Comparison of ENCODE assay signal across 10 mouse cellular contexts in the genomic region with DNA sequence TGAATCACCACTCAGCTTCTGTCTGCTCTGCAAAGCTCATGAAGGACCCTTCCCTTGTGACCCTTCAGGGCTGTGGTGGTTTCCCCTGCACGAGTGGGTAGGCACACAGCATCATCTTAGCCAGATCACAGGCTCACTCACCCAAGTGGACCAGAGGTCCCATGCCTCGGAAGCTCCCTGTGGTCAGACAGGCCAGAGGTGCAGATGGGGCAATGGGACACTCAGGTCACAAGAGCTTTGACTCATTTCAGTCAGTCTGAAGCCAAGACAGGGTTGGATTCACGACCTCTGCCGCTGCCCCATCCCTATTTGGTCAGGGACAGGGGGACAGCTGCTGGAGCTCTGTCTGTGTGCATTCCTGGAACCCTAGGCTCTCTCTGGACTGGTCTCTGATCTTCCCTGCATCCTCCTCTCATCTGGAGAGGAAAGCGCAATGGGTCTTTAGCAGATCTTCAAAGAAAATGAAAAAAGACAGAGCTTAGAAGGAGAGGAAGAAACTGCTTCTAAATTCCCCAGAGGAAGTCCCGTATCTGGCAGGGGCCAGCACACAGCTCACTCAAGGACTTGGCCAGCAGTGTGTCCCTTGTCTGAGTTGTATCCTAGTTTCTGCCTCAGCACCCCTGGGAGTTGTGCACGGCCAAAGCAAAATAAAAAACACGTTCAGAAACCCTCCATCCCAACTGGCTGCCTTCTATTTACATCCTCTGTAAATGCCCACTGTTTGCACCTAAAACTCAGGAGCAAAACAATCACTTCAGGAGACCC. TPM values are rescaled to one million over a fixed set of nuclear protein-coding genes. Genes with fewer than 3 reads are reported as not detected.
DNase-seq lines count a peak whose midpoint lies in the region; ATAC-seq and TF ChIP-seq lines count a peak whose summit lies in the region.
"Had no signal": no experiment of that assay in that cellular context is flagged by ENCODE, and none has a peak within 500 bp of the region (broad histone marks: within the 10 kb centered on the region; RNA-seq: fewer than 3 reads in every experiment).

No protein-coding gene starts in this region.

- no peak for TF ChIP-seq POLR2A in myocyte (IDR thresholded peaks at IDR 0.05; ENCODE audit: insufficient read length, low read depth)

- H3K9me3 ChIP-seq in kidney, embryonic 14.5 days (ENCODE audit: control insufficient read depth, low read length) = peaks cover 6% of the 10 kb centered on the region; the same call in 1 of the 2 replicates
- H3K9me3 ChIP-seq in forebrain, embryonic 12.5 days = no peaks in the 10 kb centered on the region
- H3K9me3 ChIP-seq in hindbrain, embryonic 14.5 days (ENCODE audit: control insufficient read depth, low read length) = no peaks in the 10 kb centered on the region

- no peak for ATAC-seq in kidney, embryonic 14.5 days (ENCODE audit: low FRiP score, low TSS enrichment)
- ATAC-seq in forebrain, embryonic 12.5 days (ENCODE audit: low FRiP score) = no peak
- ATAC-seq in hindbrain, embryonic 14.5 days (ENCODE audit: low FRiP score) = no peak
- ATAC-seq in granulocyte monocyte progenitor cell, adult 5-6 weeks (replicated peaks; ENCODE audit: poor library complexity, severe bottlenecking) = no peak

- peaks cover 13% of the 10 kb centered on the region; the same call in 1 of the 2 replicates for H3K4me1 ChIP-seq in kidney, embryonic 14.5 days (ENCODE audit: control insufficient read depth, insufficient read depth, low read length)
- peaks cover 24% of the 10 kb centered on the region for H3K4me1 ChIP-seq in forebrain, embryonic 12.5 days
- peaks cover 13% of the 10 kb centered on the region for H3K4me1 ChIP-seq in hindbrain, embryonic 14.5 days (replicated peaks; ENCODE audit: control insufficient read depth, insufficient read depth, low read length)

- no peak overlapping the region for H3K27ac ChIP-seq in kidney, embryonic 14.5 days (ENCODE audit: low read depth, low read length)
- H3K27ac ChIP-seq in forebrain, embryonic 12.5 days = no peak overlapping the region
- no peak overlapping the region for H3K27ac ChIP-seq in hindbrain, embryonic 14.5 days

- H3K4me2 ChIP-seq in kidney, embryonic 14.5 days (replicated peaks; ENCODE audit: low read depth, low read length) = peak overlapping the region; percentile 57
- H3K4me2 ChIP-seq in forebrain, embryonic 12.5 days = peak overlapping the region; percentile 73
- H3K4me2 ChIP-seq in hindbrain, embryonic 14.5 days (replicated peaks) = peak overlapping the region; percentile 66
- H3K4me2 ChIP-seq in myocyte (ENCODE audit: low read depth) = peak overlapping the region; percentile 72

- DNase-seq in kidney, adult 8-10 months = no peak
- DNase-seq in hindbrain, embryonic 14.5 days (ENCODE audit: low spot score) = no peak
- DNase-seq in embryo, embryonic 11 days = no peak
- DNase-seq in thymus, adult 18-20 months = no peak
- DNase-seq: gastrocnemius, postnatal 10 days; right cerebral cortex, postnatal 25 days had no signal

- no peak overlapping the region for H3ac ChIP-seq in myocyte (ENCODE audit: control insufficient read depth, insufficient read length)

- no peak overlapping the region; the same call in 1 of the 2 replicates for H3K9ac ChIP-seq in kidney, embryonic 14.5 days (ENCODE audit: low read depth, low read length)
- H3K9ac ChIP-seq in forebrain, embryonic 12.5 days = no peak overlapping the region
- 0 out of 2 replicates have a peak overlapping the region, but pooled peaks have one; percentile 41 for H3K9ac ChIP-seq in hindbrain, embryonic 14.5 days

- H3K4me3 ChIP-seq in kidney, embryonic 14.5 days (ENCODE audit: low read length) = peak overlapping the region; percentile 28
- peak overlapping the region; percentile 39 for H3K4me3 ChIP-seq in forebrain, embryonic 12.5 days (replicated peaks)
- peak overlapping the region; percentile 33 for H3K4me3 ChIP-seq in hindbrain, embryonic 14.5 days (replicated peaks; ENCODE audit: low read length)
- H3K4me3 ChIP-seq in myocyte = peak overlapping the region; percentile 15

- H3K36me3 ChIP-seq in kidney, embryonic 14.5 days (ENCODE audit: control insufficient read depth, insufficient read depth, low read length) = no peaks in the 10 kb centered on the region
- H3K36me3 ChIP-seq in forebrain, embryonic 12.5 days (replicated peaks) = no peaks in the 10 kb centered on the region
- no peaks in the 10 kb centered on the region for H3K36me3 ChIP-seq in hindbrain, embryonic 14.5 days (replicated peaks; ENCODE audit: control insufficient read depth, insufficient read depth)
- no peaks in the 10 kb centered on the region for H3K36me3 ChIP-seq in myocyte (ENCODE audit: control insufficient read depth, insufficient read depth)

- H3K79me2 ChIP-seq in myocyte (ENCODE audit: control insufficient read depth, insufficient read depth) = no peaks in the 10 kb centered on the region

- H3K27me3 ChIP-seq in kidney, embryonic 14.5 days (ENCODE audit: control insufficient read depth, insufficient read depth, low read length) = peaks cover 20% of the 10 kb centered on the region
- peaks cover 54% of the 10 kb centered on the region for H3K27me3 ChIP-seq in forebrain, embryonic 12.5 days
- H3K27me3 ChIP-seq in hindbrain, embryonic 14.5 days (ENCODE audit: control insufficient read depth, insufficient read depth, low read length) = peaks cover 34% of the 10 kb centered on the region
- H3K27me3 ChIP-seq in myocyte (ENCODE audit: control insufficient read depth, insufficient read depth, insufficient read length) = no peaks in the 10 kb centered on the region

- 34% methylated on average over 8 of the region's 8 CpGs for WGBS in kidney, embryonic 14.5 days
- WGBS in forebrain, embryonic 12.5 days = 32% methylated on average over 8 of the region's 8 CpGs
- 32% methylated on average over 8 of the region's 8 CpGs for WGBS in hindbrain, embryonic 14.5 days

TF ChIP-seq in myocyte, 11 proteins besides CTCF, POLR2A, EP300 and RAD21:
- TF ChIP-seq MYOD1 (IDR thresholded peaks at IDR 0.05; ENCODE audit: control insufficient read depth in 1 of 3, insufficient read length in 2 of 3, low read depth in 2 of 3) (peak in 1 of 3 experiments; percentile 35), MYOG (IDR thresholded peaks at IDR 0.05; ENCODE audit: control insufficient read depth in 1 of 3, insufficient read depth in 1 of 3, insufficient read length in 2 of 3, low read depth in 2 of 3) (peak in 1 of 3 experiments; percentile 29), MAX (IDR thresholded peaks at IDR 0.05; ENCODE audit: low read depth) (no peak)

RNA-seq across cellular contexts. Expression of gene Bdkrb2, which starts 0.8 kb away (rescaled TPM):
- 0.12 and 0.14 TPM in 2 replicates for polyA plus RNA-seq in kidney, embryonic 14.5 days (2014; fragmentation: Nextera tagmentation; extraction: Ambion mirVana)
- 0.35 and 0.40 TPM in 2 replicates for polyA plus RNA-seq in forebrain, embryonic 12.5 days (2016; fragmentation: Nextera tagmentation; extraction: Ambion mirVana)
- 0.47 and 0.75 TPM in 2 replicates for polyA plus RNA-seq in hindbrain, embryonic 14.5 days (2014; fragmentation: Nextera tagmentation; extraction: Ambion mirVana)
- 2.2 TPM for polyA plus RNA-seq in myocyte (2012; fragmentation: generic; extraction: Trizol)
- total RNA-seq in granulocyte monocyte progenitor cell, adult 5-6 weeks (2014; fragmentation: Nextera tagmentation) = not detected in 2 replicates
- not detected in 2 replicates for total RNA-seq in granulocyte monocyte progenitor cell, adult 5-6 weeks (2017)

RNA-seq across cellular contexts. Expression of gene Bdkrb1, which starts 40.6 kb away (rescaled TPM):
- polyA plus RNA-seq in kidney, embryonic 14.5 days (2014; fragmentation: Nextera tagmentation; extraction: Ambion mirVana) = not detected in 2 replicates
- polyA plus RNA-seq in forebrain, embryonic 12.5 days (2016; fragmentation: Nextera tagmentation; extraction: Ambion mirVana) = 0.24 TPM in 1 of 2 replicates, not detected in the other
- polyA plus RNA-seq in hindbrain, embryonic 14.5 days (2014; fragmentation: Nextera tagmentation; extraction: Ambion mirVana) = 0.33 TPM in 1 of 2 replicates, not detected in the other
- polyA plus RNA-seq in myocyte (2012; fragmentation: generic; extraction: Trizol) = 1.00 TPM
- total RNA-seq in granulocyte monocyte progenitor cell, adult 5-6 weeks (2014; fragmentation: Nextera tagmentation) = not detected in 2 replicates
- total RNA-seq in granulocyte monocyte progenitor cell, adult 5-6 weeks (2017) = not detected in 2 replicates
